Mouse (Mus musculus): ENCODE results near the gene Cd7. TPM values are rescaled to one million over a fixed set of nuclear protein-coding genes. Genes with fewer than 3 reads are reported as not detected.
"Not testable (repeated sequence)": the region's sequence is repeated elsewhere in the genome, so short reads cannot be mapped to it uniquely, and the experiment has no call there.

Gene Cd7
- total and polyA plus RNA-seq, 2 experiments from 2014 or later = not detected

DNA sequence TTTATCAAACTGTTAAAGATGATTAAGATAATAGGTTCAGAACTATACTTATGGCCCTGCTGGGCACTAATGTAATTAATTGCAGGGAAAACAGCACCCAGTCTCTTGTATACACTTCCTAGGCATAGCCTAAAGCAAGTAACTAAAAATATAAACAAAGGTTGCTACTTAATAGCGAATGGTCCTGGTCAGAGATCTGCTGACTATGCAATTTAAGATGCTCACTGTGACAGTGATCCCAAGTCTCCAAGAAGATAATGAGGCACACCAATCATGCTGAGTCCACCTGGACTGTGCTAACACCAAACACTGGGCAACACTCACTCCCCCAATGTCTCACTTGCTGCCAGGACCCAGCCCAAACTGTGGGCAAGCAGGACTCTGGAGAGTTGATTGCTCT lies 10.6 kb upstream of the Cd7 start:
- no peaks in the 10 kb centered on the region for H3K27me3 ChIP-seq (ENCODE audit: insufficient read depth, low read length)
- no peaks in the 10 kb centered on the region for H3K9me3 ChIP-seq (ENCODE audit: low read length)
- DNase-seq = no peak
- no peak overlapping the region for H3K9ac ChIP-seq
- ATAC-seq = no peak
- H3K4me3 ChIP-seq (ENCODE audit: low read depth, low read length) = no peak overlapping the region
- H3K36me3 ChIP-seq (ENCODE audit: insufficient read depth) = no peaks in the 10 kb centered on the region
- H3K4me2 ChIP-seq (ENCODE audit: low read depth) = no peak overlapping the region
- no peak for TF ChIP-seq CTCF (IDR thresholded peaks at IDR 0.05; ENCODE audit: low read depth)
- no peak overlapping the region for H3K27ac ChIP-seq (ENCODE audit: low read depth, low read length)
- no peaks in the 10 kb centered on the region for H3K4me1 ChIP-seq (ENCODE audit: insufficient read depth)
- WGBS = 76% methylated on average over 1 of the region's 1 CpGs

DNA sequence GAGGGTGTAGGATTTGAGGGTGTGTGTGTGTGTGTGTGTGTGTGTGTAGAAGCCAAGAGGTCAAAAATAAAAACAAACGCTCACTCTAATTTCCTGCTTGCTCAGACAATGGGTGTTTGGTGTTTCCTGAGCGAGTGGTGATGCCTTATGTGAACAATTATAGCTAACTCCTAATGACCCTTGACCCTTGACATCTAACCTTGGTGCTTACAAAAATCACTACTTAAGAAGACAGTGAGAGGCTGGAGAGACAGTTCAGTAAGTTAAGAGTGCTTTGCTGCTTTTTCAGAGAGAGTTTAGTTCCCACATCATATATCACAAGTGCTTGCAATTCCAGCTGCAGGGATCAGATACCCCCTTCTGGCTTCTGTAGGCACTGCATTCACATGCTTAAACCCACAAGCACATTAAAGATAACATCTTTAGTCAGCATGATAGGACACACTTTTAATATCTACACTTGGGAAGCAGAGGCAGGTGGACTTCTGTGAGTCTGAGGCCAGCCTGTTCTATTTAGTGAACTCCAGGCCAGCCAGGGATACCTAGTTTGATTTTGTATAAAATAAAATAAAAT lies 8.7 kb upstream of the Cd7 start:
- peak; percentile 56 for TF ChIP-seq CTCF (IDR thresholded peaks at IDR 0.05; ENCODE audit: low read depth)
- WGBS = 66% methylated on average over 2 of the region's 2 CpGs
- no peak overlapping the region for H3K4me3 ChIP-seq (ENCODE audit: low read depth, low read length)
- no peaks in the 10 kb centered on the region for H3K27me3 ChIP-seq (ENCODE audit: insufficient read depth, low read length)
- no peaks in the 10 kb centered on the region for H3K36me3 ChIP-seq (ENCODE audit: insufficient read depth)
- H3K9ac ChIP-seq = no peak overlapping the region
- no peak overlapping the region for H3K4me2 ChIP-seq (ENCODE audit: low read depth)
- ATAC-seq = no peak
- no peaks in the 10 kb centered on the region for H3K9me3 ChIP-seq (ENCODE audit: low read length)
- no peak overlapping the region for H3K27ac ChIP-seq (ENCODE audit: low read depth, low read length)
- DNase-seq = peak; percentile 31
- no peaks in the 10 kb centered on the region for H3K4me1 ChIP-seq (ENCODE audit: insufficient read depth)

- no peak for TF ChIP-seq CTCF (IDR thresholded peaks at IDR 0.05; ENCODE audit: low read depth)
- no peak overlapping the region for H3K27ac ChIP-seq (ENCODE audit: low read depth, low read length)
- no peak for DNase-seq
These were observed 6.1 kb upstream of the Cd7 start for GRCm38 (mm10) chr11:121045286-121045685.

DNA sequence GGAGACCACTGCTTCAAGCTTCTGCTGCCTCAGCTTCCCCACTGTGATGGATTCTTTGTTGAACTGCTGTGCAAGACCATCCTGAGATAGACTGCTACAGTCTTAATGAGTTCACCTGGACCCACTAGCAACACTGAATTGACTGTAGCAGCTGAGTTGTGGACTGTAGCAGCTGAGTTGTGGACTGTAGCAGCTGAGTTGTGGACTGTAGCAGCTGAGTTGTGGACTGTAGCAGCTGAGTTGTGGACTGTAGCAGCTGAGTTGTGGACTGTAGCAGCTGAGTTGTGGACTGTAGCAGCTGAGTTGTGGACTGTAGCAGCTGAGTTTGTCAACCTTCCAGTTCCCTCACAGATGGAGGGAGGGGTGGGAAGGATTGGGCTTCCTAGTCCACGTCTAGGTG lies 3.8 kb upstream of the Cd7 start:
- H3K9me3 ChIP-seq (ENCODE audit: low read length); H3K4me3 ChIP-seq (ENCODE audit: low read depth, low read length); H3K27me3 ChIP-seq (ENCODE audit: insufficient read depth, low read length); H3K4me2 ChIP-seq (ENCODE audit: low read depth); H3K36me3 ChIP-seq (ENCODE audit: insufficient read depth); H3K27ac ChIP-seq (ENCODE audit: low read depth, low read length); ATAC-seq; DNase-seq; H3K4me1 ChIP-seq (ENCODE audit: insufficient read depth); H3K9ac ChIP-seq: not testable (repeated sequence)
- WGBS = 59% methylated on average over 1 of the region's 1 CpGs

More at GRCm38 (mm10) chr11:121045286-121045685, 6.1 kb upstream of the Cd7 start:
- Histone ChIP-seq H3K9me3 (ENCODE audit: low read length) (no peaks in the 10 kb centered on the region), H3K36me3 (ENCODE audit: insufficient read depth) (no peaks in the 10 kb centered on the region), H3K27me3 (ENCODE audit: insufficient read depth, low read length) (no peaks in the 10 kb centered on the region), H3K4me3 (ENCODE audit: low read depth, low read length) (no peak overlapping the region), H3K4me1 (ENCODE audit: insufficient read depth) (no peaks in the 10 kb centered on the region), H3K9ac (no peak overlapping the region), H3K4me2 (ENCODE audit: low read depth) (no peak overlapping the region)
- 50% methylated on average over 1 of the region's 1 CpGs for WGBS
- ATAC-seq = no peak

GRCm38 (mm10) chr11:121042480-121042879 lies 3.3 kb upstream of the Cd7 start:
- no peak for DNase-seq
- no peak for ATAC-seq
- Histone ChIP-seq H3K36me3 (ENCODE audit: insufficient read depth) (no peaks in the 10 kb centered on the region), H3K9me3 (ENCODE audit: low read length) (no peaks in the 10 kb centered on the region), H3K27ac (ENCODE audit: low read depth, low read length) (no peak overlapping the region), H3K4me2 (ENCODE audit: low read depth) (no peak overlapping the region), H3K4me3 (ENCODE audit: low read depth, low read length) (no peak overlapping the region), H3K4me1 (ENCODE audit: insufficient read depth) (no peaks in the 10 kb centered on the region), H3K9ac (no peak overlapping the region), H3K27me3 (ENCODE audit: insufficient read depth, low read length) (no peaks in the 10 kb centered on the region)
- WGBS = 80% methylated on average over 4 of the region's 4 CpGs
- no peak for TF ChIP-seq CTCF (IDR thresholded peaks at IDR 0.05; ENCODE audit: low read depth)

DNA sequence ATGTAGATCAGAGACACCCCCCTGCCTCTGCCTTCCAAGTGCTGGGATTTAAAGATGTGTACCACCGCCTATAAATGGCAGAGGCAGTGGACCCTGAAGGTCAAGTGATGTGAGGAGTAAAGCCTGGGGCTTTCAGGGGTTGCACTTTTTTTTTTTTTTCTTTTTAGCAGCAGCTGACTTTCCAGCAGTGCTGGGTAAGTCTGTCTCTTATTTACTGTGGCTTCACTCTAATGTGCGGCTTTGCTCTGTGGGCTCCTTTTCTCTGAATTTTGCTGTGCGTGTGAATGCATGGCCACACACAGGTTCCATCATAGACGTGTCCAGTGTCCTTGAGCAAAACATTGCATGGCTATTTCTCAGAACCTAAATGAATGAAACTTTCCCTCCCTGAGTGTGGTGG lies 2.4 kb upstream of the Cd7 start:
- H3K9me3 ChIP-seq (ENCODE audit: low read length) = no peaks in the 10 kb centered on the region
- H3K4me1 ChIP-seq (ENCODE audit: insufficient read depth) = no peaks in the 10 kb centered on the region
- no peaks in the 10 kb centered on the region for H3K36me3 ChIP-seq (ENCODE audit: insufficient read depth)
- no peaks in the 10 kb centered on the region for H3K27me3 ChIP-seq (ENCODE audit: insufficient read depth, low read length)
- H3K4me2 ChIP-seq (ENCODE audit: low read depth) = no peak overlapping the region
- WGBS = 75% methylated on average over 4 of the region's 4 CpGs
- H3K27ac ChIP-seq (ENCODE audit: low read depth, low read length) = no peak overlapping the region
- DNase-seq (no peak), ATAC-seq (no peak)
- no peak overlapping the region for H3K9ac ChIP-seq
- H3K4me3 ChIP-seq (ENCODE audit: low read depth, low read length) = no peak overlapping the region
- no peak for TF ChIP-seq CTCF (IDR thresholded peaks at IDR 0.05; ENCODE audit: low read depth)

- Histone ChIP-seq H3K27me3 (ENCODE audit: insufficient read depth, low read length) (no peaks in the 10 kb centered on the region), H3K9ac (no peak overlapping the region), H3K4me1 (ENCODE audit: insufficient read depth) (no peaks in the 10 kb centered on the region), H3K4me2 (ENCODE audit: low read depth) (no peak overlapping the region), H3K36me3 (ENCODE audit: insufficient read depth) (no peaks in the 10 kb centered on the region), H3K9me3 (ENCODE audit: low read length) (no peaks in the 10 kb centered on the region), H3K27ac (ENCODE audit: low read depth, low read length) (no peak overlapping the region), H3K4me3 (ENCODE audit: low read depth, low read length) (no peak overlapping the region)
- TF ChIP-seq CTCF (IDR thresholded peaks at IDR 0.05; ENCODE audit: low read depth) = peak; percentile 77
- peak; percentile 69 for ATAC-seq
- WGBS = 5% methylated on average over 4 of the region's 4 CpGs
- peak; percentile 75 for DNase-seq
These were observed 2.0 kb upstream of the Cd7 start for GRCm38 (mm10) chr11:121041212-121041611.

Measured in forebrain, postnatal 0 days (tissue).